Mouse (Mus musculus): ENCODE measurements around the gene Gp9.

Gene Gp9

DNA sequence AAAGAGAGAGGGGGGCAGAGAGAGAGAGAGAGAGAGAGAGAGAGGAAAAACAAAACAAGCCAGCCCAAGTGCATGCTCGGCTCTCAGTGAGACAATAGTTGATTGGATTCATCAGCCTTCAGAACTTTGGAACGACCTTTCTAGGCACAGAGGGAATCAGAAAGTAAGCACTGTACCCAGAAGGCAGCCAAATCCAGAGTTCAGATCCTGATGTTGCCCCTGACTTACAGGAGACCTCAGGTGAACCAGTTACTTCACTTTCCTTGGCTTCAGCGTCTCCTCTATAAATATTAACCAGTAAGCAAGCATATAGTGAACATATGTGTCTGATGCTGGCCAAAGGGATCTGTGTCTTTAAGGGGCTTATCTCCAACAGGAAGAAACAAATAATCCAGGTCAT is 30.6 kb downstream of the Gp9 start:
- DNase-seq (ENCODE audit: low read depth in 1 of 2, low spot score in 2 of 2), result no peak

GRCm38 (mm10) chr6:87809144-87809543 is 31.3 kb downstream of the Gp9 start:
- peak in 1 of 2 experiments; percentile 32 for DNase-seq (ENCODE audit: low read depth in 1 of 2, low spot score in 2 of 2)

DNA sequence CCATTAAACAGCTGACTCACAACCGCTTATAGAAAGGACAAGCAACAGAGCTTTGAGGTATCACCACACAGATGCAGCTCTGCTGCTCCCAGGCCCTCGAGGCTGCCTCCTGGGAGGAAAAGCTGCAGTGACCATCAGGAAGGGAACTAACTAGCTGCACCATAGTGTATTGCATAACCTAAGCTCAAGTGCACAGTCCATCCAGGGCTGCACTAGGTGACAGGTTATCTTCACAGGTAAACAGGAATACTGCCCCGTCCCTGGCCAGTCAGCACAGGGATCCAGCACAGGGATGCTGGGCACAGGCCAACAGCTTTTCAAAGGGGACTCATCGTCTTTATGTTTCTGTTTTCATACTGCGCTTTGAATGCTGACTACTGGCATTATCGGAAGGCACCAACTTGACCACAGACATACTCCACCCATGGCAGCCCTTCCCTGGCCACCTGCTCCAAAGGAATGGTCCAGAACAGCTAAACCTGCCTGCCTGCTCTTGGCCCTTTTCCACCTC is 31.8 kb downstream of the Gp9 start:
- DNase-seq (ENCODE audit: low read depth in 1 of 2, low spot score in 2 of 2), result peak in 1 of 2 experiments; percentile 9

- no peak for DNase-seq (ENCODE audit: low read depth in 1 of 2, low spot score in 2 of 2)
Measured at GRCm38 (mm10) chr6:87810311-87810710, 32.4 kb downstream of the Gp9 start.

GRCm38 (mm10) chr6:87810713-87811669 is 33.1 kb downstream of the Gp9 start:
- DNase-seq (ENCODE audit: low read depth in 1 of 2, low spot score in 2 of 2), result peak in 1 of 2 experiments; percentile 62

GRCm38 (mm10) chr6:87811675-87812338 is 33.9 kb downstream of the Gp9 start, which contains the start of gene Rab43:
TSS of gene Rab43 (minus strand) at chr6:87812164.
- DNase-seq (ENCODE audit: low read depth in 1 of 2, low spot score in 2 of 2), result peak; percentile 68 to 87

GRCm38 (mm10) chr6:87812656-87813055 is 34.8 kb downstream of the Gp9 start:
- DNase-seq (ENCODE audit: low read depth in 1 of 2, low spot score in 2 of 2), result no peak

DNA sequence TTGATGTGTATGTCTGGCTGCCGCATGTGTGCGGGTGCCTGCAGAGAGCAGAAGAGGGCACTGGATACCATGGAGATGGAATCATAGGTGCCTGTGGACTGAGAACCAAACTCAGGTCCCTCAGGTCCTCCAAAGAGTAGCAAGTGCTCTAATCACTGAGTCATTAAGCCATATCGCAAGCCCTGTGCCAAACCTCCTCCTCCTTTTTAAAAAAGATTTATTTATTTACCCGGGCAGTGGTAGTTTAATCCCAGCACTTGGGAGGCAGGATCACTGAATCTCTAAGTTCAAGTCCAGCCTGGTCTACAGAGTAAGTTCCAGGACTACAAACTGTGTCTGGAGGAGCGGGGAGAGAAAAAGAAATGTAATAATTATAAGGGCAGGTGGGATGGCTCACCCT is 36.6 kb downstream of the Gp9 start:
- DNase-seq (ENCODE audit: low read depth in 1 of 2, low spot score in 2 of 2), result no peak

DNA sequence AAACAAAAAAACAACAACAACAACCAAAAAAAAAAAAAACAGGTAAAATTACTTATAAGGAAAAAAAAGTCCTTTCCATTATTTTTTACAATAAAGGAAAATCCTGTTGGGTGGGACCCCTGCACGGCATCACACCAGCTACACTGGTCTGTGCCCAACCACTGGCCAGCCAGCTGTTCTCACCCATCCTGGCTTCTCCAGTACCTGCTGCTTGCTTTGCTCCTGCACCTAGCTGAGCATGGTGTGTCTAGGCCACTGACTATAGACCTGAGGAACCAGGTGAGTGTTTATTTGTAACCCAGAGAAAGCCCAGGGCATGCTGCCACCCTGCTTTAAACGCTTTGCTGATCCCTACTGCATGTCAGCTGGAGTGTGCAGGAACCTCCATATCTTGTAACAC is 42.5 kb downstream of the Gp9 start:
- DNase-seq (ENCODE audit: low read depth in 1 of 2, low spot score in 2 of 2), result no peak
